Mouse (Mus musculus): ENCODE data around the gene Galnt10.
A peak's percentile ranks its signal among the peaks of the same experiment; 100 is the strongest.

Gene Galnt10

GRCm38 (mm10) chr11:57658214-57658613 lies 13.0 kb downstream of the Galnt10 start:
- no peak for DNase-seq (ENCODE audit: extremely low spot score)

- DNase-seq (ENCODE audit: extremely low spot score): no peak
These were observed 13.5 kb downstream of the Galnt10 start for GRCm38 (mm10) chr11:57658751-57659150.

GRCm38 (mm10) chr11:57660156-57660555 lies 14.9 kb downstream of the Galnt10 start:
- no peak for DNase-seq (ENCODE audit: extremely low spot score)

GRCm38 (mm10) chr11:57660814-57661213 lies 15.6 kb downstream of the Galnt10 start:
- DNase-seq (ENCODE audit: extremely low spot score): no peak

GRCm38 (mm10) chr11:57661492-57662229 lies 16.4 kb downstream of the Galnt10 start:
- no peak for DNase-seq (ENCODE audit: extremely low spot score)

- DNase-seq (ENCODE audit: extremely low spot score): no peak
These were observed 17.0 kb downstream of the Galnt10 start for GRCm38 (mm10) chr11:57662231-57662630.

- DNase-seq (ENCODE audit: extremely low spot score): no peak
These were observed 18.0 kb downstream of the Galnt10 start for GRCm38 (mm10) chr11:57663271-57663670.

GRCm38 (mm10) chr11:57664741-57665140 lies 19.5 kb downstream of the Galnt10 start:
- DNase-seq (ENCODE audit: extremely low spot score): no peak

- DNase-seq (ENCODE audit: extremely low spot score): no peak
These were observed 23.0 kb downstream of the Galnt10 start for GRCm38 (mm10) chr11:57668271-57668670.

GRCm38 (mm10) chr11:57669522-57669921 lies 24.3 kb downstream of the Galnt10 start:
- no peak for DNase-seq (ENCODE audit: extremely low spot score)

GRCm38 (mm10) chr11:57671120-57671697 lies 26.0 kb downstream of the Galnt10 start:
- DNase-seq (ENCODE audit: extremely low spot score): peak; percentile 59

- DNase-seq (ENCODE audit: extremely low spot score): peak; percentile 59
These were observed 26.6 kb downstream of the Galnt10 start for GRCm38 (mm10) chr11:57671797-57672196.

GRCm38 (mm10) chr11:57672995-57673394 lies 27.8 kb downstream of the Galnt10 start:
- DNase-seq (ENCODE audit: extremely low spot score): no peak

GRCm38 (mm10) chr11:57673977-57674687 lies 28.9 kb downstream of the Galnt10 start:
- DNase-seq (ENCODE audit: extremely low spot score): no peak

- no peak for DNase-seq (ENCODE audit: extremely low spot score)
These were observed 32.0 kb downstream of the Galnt10 start for GRCm38 (mm10) chr11:57677261-57677660.

GRCm38 (mm10) chr11:57682589-57682988 lies 37.3 kb downstream of the Galnt10 start:
- no peak for DNase-seq (ENCODE audit: extremely low spot score)

- no peak for DNase-seq (ENCODE audit: extremely low spot score)
These were observed 37.9 kb downstream of the Galnt10 start for GRCm38 (mm10) chr11:57683125-57683524.

GRCm38 (mm10) chr11:57683931-57684330 lies 38.7 kb downstream of the Galnt10 start:
- DNase-seq (ENCODE audit: extremely low spot score): no peak

- DNase-seq (ENCODE audit: extremely low spot score): no peak
These were observed 39.6 kb downstream of the Galnt10 start for GRCm38 (mm10) chr11:57684891-57685290.

- no peak for DNase-seq (ENCODE audit: extremely low spot score)
These were observed 40.6 kb downstream of the Galnt10 start for GRCm38 (mm10) chr11:57685689-57686454.

- no peak for DNase-seq (ENCODE audit: extremely low spot score)
These were observed 41.6 kb downstream of the Galnt10 start for GRCm38 (mm10) chr11:57686797-57687196.

GRCm38 (mm10) chr11:57687258-57687657 lies 42.0 kb downstream of the Galnt10 start:
- DNase-seq (ENCODE audit: extremely low spot score): no peak
